Mouse (Mus musculus) 3T3-L1 (cell line): ENCODE results near the gene Ermard.

Source experiments
- DNase-seq: peaks from one replicate; pipeline ENCODE4 v3.0.0-alpha.2; 2015; ENCODE audit warnings: low read depth, low spot score

Gene Ermard

DNA sequence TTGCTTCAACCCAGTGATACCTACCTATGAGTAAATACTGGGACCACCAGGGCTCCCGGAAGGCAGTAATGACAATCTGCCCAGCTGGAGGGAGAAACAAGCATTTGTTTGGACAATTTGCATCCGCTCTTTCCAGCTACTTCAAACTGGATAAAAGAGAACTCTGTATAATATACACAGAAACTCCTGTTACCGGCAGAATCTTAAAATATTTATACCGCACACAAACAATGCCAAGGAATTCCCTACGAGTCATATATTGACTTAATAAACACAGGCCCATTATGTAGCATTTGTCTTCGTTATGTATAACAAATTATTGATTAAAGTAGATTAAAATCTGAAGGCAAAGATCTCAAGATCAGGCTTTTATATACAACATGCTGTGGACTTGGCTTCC is 79.6 kb downstream of the Ermard start:
- DNase-seq, result no peak

DNA sequence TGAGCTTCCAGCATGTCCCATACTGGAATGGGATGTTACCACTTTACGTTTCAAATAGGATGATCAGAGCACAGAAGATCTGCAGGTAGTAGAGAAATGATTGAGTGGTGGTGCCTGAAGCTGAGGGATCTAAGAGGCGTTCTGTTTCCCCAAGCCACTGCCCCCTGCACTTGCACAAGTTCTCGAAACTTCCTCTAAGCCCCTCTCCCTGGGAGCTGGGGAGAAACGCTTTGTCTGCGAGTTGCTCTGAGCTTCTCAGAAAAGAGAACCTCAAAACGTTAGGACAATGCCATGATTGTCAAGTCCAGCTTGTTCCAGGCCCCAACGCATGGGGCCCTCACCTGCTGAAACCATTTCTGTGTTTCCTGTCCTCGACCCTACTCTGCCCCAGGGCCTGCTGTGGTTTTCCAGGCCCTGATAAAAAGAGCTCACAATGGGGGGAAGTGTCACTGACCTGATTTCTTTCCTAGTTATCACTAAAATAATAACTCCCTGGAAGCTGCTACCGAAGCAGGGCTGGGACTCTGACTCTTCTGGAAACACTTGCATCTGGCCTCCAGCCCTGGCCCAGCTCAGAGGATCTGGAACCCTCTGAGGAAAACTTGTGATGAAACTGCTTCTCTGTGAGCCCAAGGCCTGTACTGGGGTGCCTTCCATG is 88.8 kb downstream of the Ermard start:
- no peak for DNase-seq

DNA sequence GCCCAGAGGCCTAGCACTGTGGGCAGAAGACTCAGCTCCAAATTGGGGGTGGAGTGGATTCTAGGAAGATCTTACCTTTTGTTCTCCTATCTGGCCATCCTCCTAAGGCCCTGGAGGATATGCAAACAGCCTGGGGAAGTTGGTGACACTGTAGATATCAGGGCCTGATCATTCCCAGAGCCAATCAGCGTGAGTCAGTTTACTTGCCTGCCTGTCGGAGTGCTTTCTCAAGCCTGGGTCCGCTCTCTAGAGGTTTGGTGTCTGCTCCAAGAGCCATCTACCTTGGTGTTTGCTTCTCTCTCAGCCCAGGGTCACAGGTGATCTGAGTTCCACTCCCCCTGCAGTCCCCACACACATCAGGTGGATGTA is 89.3 kb downstream of the Ermard start:
- DNase-seq, result no peak

- no peak for DNase-seq
These were observed 94.1 kb downstream of the Ermard start for GRCm38 (mm10) chr17:15134905-15135669.

DNA sequence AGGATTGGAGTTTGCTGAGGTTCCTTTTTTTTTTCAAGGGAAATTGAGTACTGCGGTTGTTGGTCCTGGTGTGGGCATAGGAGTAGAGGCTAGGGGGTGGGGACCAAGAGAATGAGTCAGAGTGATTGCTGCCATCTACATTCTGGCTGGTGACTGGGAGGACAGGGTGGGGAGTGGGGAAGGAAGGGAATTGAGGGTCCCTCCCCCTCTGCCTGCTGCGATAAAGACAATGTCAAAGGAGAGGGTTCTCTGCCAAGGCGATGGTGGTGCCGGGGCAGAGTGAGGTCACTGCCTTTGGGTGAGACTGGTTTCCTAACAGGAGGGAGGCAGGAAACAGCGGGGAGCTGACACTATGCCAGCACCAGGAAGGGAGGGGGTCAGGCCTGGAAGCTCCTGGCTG is 96.4 kb downstream of the Ermard start:
- no peak for DNase-seq
